In genomic region chr2:65238964-65239570, GRCm38 (mm10) we compare ENCODE assay signal across 8 mouse cellular contexts. TPM values are rescaled to one million over a fixed set of nuclear protein-coding genes. Genes with fewer than 3 reads are reported as not detected.
A peak's percentile ranks its signal among the peaks of the same experiment; 100 is the strongest.
DNase-seq lines count a peak whose midpoint lies in the region; ATAC-seq and TF ChIP-seq lines count a peak whose summit lies in the region.

Gene Cobll1 (minus strand): TSS chr2:65239403.

- peak within 1 kb of the TSS; percentile 78 for H3K27ac ChIP-seq in left cerebral cortex, adult 2 months
- H3K27ac ChIP-seq in intestine, postnatal 0 days (ENCODE audit: low read depth, low read length) = peak within 1 kb of the TSS; percentile 98
- H3K27ac ChIP-seq in stomach, embryonic 15.5 days = peak within 1 kb of the TSS; percentile 96

- peak within 1 kb of the TSS; percentile 65 for H3K9ac ChIP-seq in intestine, postnatal 0 days (ENCODE audit: low read depth, low read length)
- H3K9ac ChIP-seq in stomach, embryonic 15.5 days = peak within 1 kb of the TSS; percentile 82

- peak; percentile 5; the same call in 1 of the 2 replicates for TF ChIP-seq CTCF in left cerebral cortex, adult 2 months (IDR thresholded peaks at IDR 0.05)
- TF ChIP-seq CTCF in intestine, postnatal 0 days (IDR thresholded peaks at IDR 0.05; ENCODE audit: low read depth) = peak; percentile 15; the same call in 1 of the 2 replicates

- peak in 1 of 2 experiments; percentile 18 for DNase-seq in left cerebral cortex, adult 2 months (ENCODE audit: extremely low spot score in 1 of 2, low spot score in 2 of 2)
- no peak for DNase-seq in left cerebral cortex, adult 8-10 months (ENCODE audit: low spot score in 2 of 2)
- DNase-seq in adrenal gland, postnatal 14 days = peak; percentile 83
- DNase-seq in gonadal fat pad, adult 2 months (ENCODE audit: low read depth) = peak; percentile 67
- no peak for DNase-seq in ovary, postnatal 36 days (ENCODE audit: low spot score)

- intact Hi-C loops in left cerebral cortex, adult 2 months (cut with DNase I) = loop anchor here (5.0 kb wide), 2 partner anchors 92 to 217 kb away; partner anchors contain the start of gene Grb14

- no peaks in the 10 kb centered on the region for H3K36me3 ChIP-seq in intestine, postnatal 0 days (ENCODE audit: control insufficient read depth, insufficient read depth)
- no peaks in the 10 kb centered on the region for H3K36me3 ChIP-seq in stomach, embryonic 15.5 days

- H3K9me3 ChIP-seq in intestine, postnatal 0 days (ENCODE audit: control insufficient read depth) = no peaks in the 10 kb centered on the region
- no peaks in the 10 kb centered on the region for H3K9me3 ChIP-seq in stomach, embryonic 15.5 days

- peak within 1 kb of the TSS; percentile 67 for H3K4me3 ChIP-seq in left cerebral cortex, adult 2 months
- H3K4me3 ChIP-seq in intestine, postnatal 0 days (ENCODE audit: low read depth, low read length) = peak within 1 kb of the TSS; percentile 86
- peak within 1 kb of the TSS; percentile 74 for H3K4me3 ChIP-seq in stomach, embryonic 15.5 days (replicated peaks)

- peak; percentile 43 for ATAC-seq in intestine, postnatal 0 days
- ATAC-seq in megakaryocyte-erythroid progenitor cell, adult 5-6 weeks (replicated peaks; ENCODE audit: low FRiP score, low TSS enrichment, poor library complexity, severe bottlenecking) = peak; percentile 39
- no peak; the same call in 1 of the 2 replicates for ATAC-seq in stomach, embryonic 15.5 days (ENCODE audit: insufficient read depth, low FRiP score, low read depth)

- H3K4me1 ChIP-seq in intestine, postnatal 0 days (replicated peaks; ENCODE audit: control insufficient read depth, insufficient read depth, low read length) = 0 out of 2 replicates have a peak, but pooled peaks cover 3% of the 10 kb centered on the region
- H3K4me1 ChIP-seq in stomach, embryonic 15.5 days = peaks cover 12% of the 10 kb centered on the region; the same call in 1 of the 2 replicates

- 0% methylated on average over 37 of the region's 37 CpGs for WGBS in intestine, postnatal 0 days
- under 1% methylated on average over 37 of the region's 37 CpGs for WGBS in stomach, embryonic 15.5 days

- peak within 1 kb of the TSS; percentile 73 for H3K4me2 ChIP-seq in intestine, postnatal 0 days (replicated peaks; ENCODE audit: low read depth)
- H3K4me2 ChIP-seq in stomach, embryonic 15.5 days = peak within 1 kb of the TSS; percentile 90

- no peaks in the 10 kb centered on the region for H3K27me3 ChIP-seq in intestine, postnatal 0 days (replicated peaks; ENCODE audit: control insufficient read depth, insufficient read depth, low read length)
- H3K27me3 ChIP-seq in stomach, embryonic 15.5 days (replicated peaks) = no peaks in the 10 kb centered on the region

RNA-seq across cellular contexts. Expression of gene Cobll1, which starts in this region (rescaled TPM):
- 1 to 10 TPM; 7.0 to 7.1 TPM for total RNA-seq in left cerebral cortex, adult 2 months (2021)
- 10 to 100 TPM in 1 of 4 experiments, 1 to 10 TPM in 3; 7.7 to 10.1 (median 9.5) TPM for total RNA-seq in left cerebral cortex, adult 8-10 months (2022)
- total RNA-seq in adrenal gland, postnatal 14 days (2021) = 189 and 216 TPM in 2 replicates
- 18.4 and 27.3 TPM in 2 replicates for polyA plus RNA-seq in gonadal fat pad, adult 2 months (2012; rRNA removed)
- polyA plus RNA-seq in intestine, postnatal 0 days (2015; fragmentation: Nextera tagmentation; extraction: Ambion mirVana) = 14.2 and 17.3 TPM in 2 replicates
- 2.7 and 6.5 TPM in 2 replicates for total RNA-seq in megakaryocyte-erythroid progenitor cell, adult 5-6 weeks (2014; fragmentation: Nextera tagmentation)
- 0.91 and 1.1 TPM in 2 replicates for total RNA-seq in megakaryocyte-erythroid progenitor cell, adult 5-6 weeks (2017)
- 14.3 and 16.2 TPM in 2 replicates for polyA plus RNA-seq in stomach, embryonic 15.5 days (2015; fragmentation: Nextera tagmentation; extraction: Ambion mirVana)

Comparison
In these comparisons a context has a peak if more than half of its experiments do, and no peak if none do; other contexts are left out.
1. RNA of gene Cobll1 (total RNA-seq): 189 to 216 TPM in adrenal gland, postnatal 14 days; 7.7 to 10.1 TPM in left cerebral cortex, adult 8-10 months, 7.0 to 7.1 TPM in left cerebral cortex, adult 2 months and 0.91 to 6.5 TPM in megakaryocyte-erythroid progenitor cell, adult 5-6 weeks; every median in the first group is over 10 times any median in the second.
2. DNase-seq: peak in adrenal gland, postnatal 14 days (single experiment) and gonadal fat pad, adult 2 months (single experiment); none in left cerebral cortex, adult 8-10 months (0 of 2) and ovary, postnatal 36 days (single experiment).
3. Peak in every context shown above with its lines, with median percentiles within 50 percentile points of each other: H3K27ac ChIP-seq and H3K4me3 ChIP-seq.